Mouse (Mus musculus) adrenal gland, postnatal 25 days (tissue): Measurements from ENCODE around the gene Gstt4. TPM values are rescaled to one million over a fixed set of nuclear protein-coding genes. Genes with fewer than 3 reads are reported as not detected.
A peak's percentile ranks its signal among the peaks of the same experiment; 100 is the strongest.
"Not testable (repeated sequence)": the region's sequence is repeated elsewhere in the genome, so short reads cannot be mapped to it uniquely, and the experiment has no call there.

Experiments
- DNase-seq: peaks from one replicate; pipeline ENCODE4 v3.0.0; 2021; ENCODE audit warnings: mixed read lengths
- total RNA-seq: library from RNA; stranded (reverse); gene quantifications from 2 replicates; pipeline ENCODE4 v1.2.3, GENCODE M21; 2021

The Gstt4 gene
- total RNA-seq, 1 experiment from 2014 or later = not detected

GRCm38 (mm10) chr10:75789081-75789735 lies 33.1 kb downstream of the Gstt4 start:
- DNase-seq = no peak

- no peak for DNase-seq
These were observed 34.1 kb downstream of the Gstt4 start for GRCm38 (mm10) chr10:75788277-75788676.

GRCm38 (mm10) chr10:75785442-75785841 lies 36.9 kb downstream of the Gstt4 start:
- DNase-seq = no peak

GRCm38 (mm10) chr10:75780769-75781578 lies 41.4 kb downstream of the Gstt4 start, which contains the start of the genes Gm20441 and Gstt3:
Gm20441 (minus strand) TSS chr10:75780954.
Gstt3 (minus strand) TSS chr10:75781414.
- DNase-seq = peak; percentile 69

- DNase-seq = no peak
These were observed 42.9 kb downstream of the Gstt4 start for GRCm38 (mm10) chr10:75779206-75780174.

GRCm38 (mm10) chr10:75777885-75778284 lies 44.5 kb downstream of the Gstt4 start:
- no peak for DNase-seq

- DNase-seq = no peak
These were observed 45.8 kb downstream of the Gstt4 start for GRCm38 (mm10) chr10:75776562-75776961.

- DNase-seq = no peak
These were observed 47.8 kb downstream of the Gstt4 start for GRCm38 (mm10) chr10:75774587-75774986.

GRCm38 (mm10) chr10:75774102-75774501 lies 48.2 kb downstream of the Gstt4 start:
- DNase-seq = no peak

- DNase-seq = peak; percentile 87
These were observed 49.3 kb downstream of the Gstt4 start, which contains the start of gene Ddt for GRCm38 (mm10) chr10:75772795-75773664. Ddt (minus strand) TSS chr10:75773414.

GRCm38 (mm10) chr10:75767756-75768155 lies 54.6 kb downstream of the Gstt4 start:
- not testable (repeated sequence) for DNase-seq

GRCm38 (mm10) chr10:75766856-75767255 lies 55.5 kb downstream of the Gstt4 start:
- no peak for DNase-seq

Other genes with a start within 250 kb of the Gstt4 start
- 5.9 and 6.8 TPM in 2 replicates for gene Ggt5, start 233.2 kb downstream of the Gstt4 start, total RNA-seq
- gene Susd2, start 178.5 kb downstream of the Gstt4 start, total RNA-seq = 5.9 and 8.9 TPM in 2 replicates
- gene Cabin1, start 58.2 kb downstream of the Gstt4 start, total RNA-seq = 34.3 and 40.7 TPM in 2 replicates
- gene Ddt, start 49.1 kb downstream of the Gstt4 start, total RNA-seq = 142 and 159 TPM in 2 replicates
- not detected in 2 replicates for gene Gm20441, start 41.6 kb downstream of the Gstt4 start, total RNA-seq
- gene Gstt3, start 41.1 kb downstream of the Gstt4 start, total RNA-seq = 21.4 and 24.9 TPM in 2 replicates
- gene Gstt1, start 24.0 kb downstream of the Gstt4 start, total RNA-seq = 33.4 and 39.2 TPM in 2 replicates
- gene Gstt2, start 14.9 kb upstream of the Gstt4 start, total RNA-seq = 34.2 and 41.5 TPM in 2 replicates
- 287 and 343 TPM in 2 replicates for gene Mif, start 37.7 kb upstream of the Gstt4 start, total RNA-seq
- 1.1 and 1.5 TPM in 2 replicates for gene Derl3, start 70.9 kb upstream of the Gstt4 start, total RNA-seq
- gene Smarcb1, start 99.1 kb upstream of the Gstt4 start, total RNA-seq = 84.7 and 85.0 TPM in 2 replicates
- 787 and 1,051 TPM in 2 replicates for gene Chchd10, start 110.6 kb upstream of the Gstt4 start, total RNA-seq
- 7.9 and 9.5 TPM in 2 replicates for gene Mmp11, start 114.0 kb upstream of the Gstt4 start, total RNA-seq
- gene Gm867, start 118.1 kb upstream of the Gstt4 start, total RNA-seq = 1.3 and 2.2 TPM in 2 replicates
- not detected in 2 replicates for gene Vpreb3, start 120.5 kb upstream of the Gstt4 start, total RNA-seq
- not detected in 2 replicates for gene Gm5134, start 132.0 kb upstream of the Gstt4 start, total RNA-seq
- gene Zfp280b, start 210.1 kb upstream of the Gstt4 start, total RNA-seq = 11.0 and 11.4 TPM in 2 replicates